Mouse (Mus musculus) retina, embryonic 14.5 days (tissue): ENCODE results near the gene Mixl1.

Experiments used
- DNase-seq: peaks from one replicate; pipeline ENCODE4 v3.0.0-alpha.2; 2015; ENCODE audit warnings: low spot score

Gene Mixl1

GRCm38 (mm10) chr1:180696626-180697352 is at the start of gene Mixl1:
Gene Mixl1, minus strand, starts transcription at chr1:180697034.
- DNase-seq = peak; percentile 43

GRCm38 (mm10) chr1:180729231-180729630 is 32.4 kb upstream of the Mixl1 start:
- no peak for DNase-seq

GRCm38 (mm10) chr1:180726183-180726582 is 29.3 kb upstream of the Mixl1 start:
- DNase-seq = no peak

DNA sequence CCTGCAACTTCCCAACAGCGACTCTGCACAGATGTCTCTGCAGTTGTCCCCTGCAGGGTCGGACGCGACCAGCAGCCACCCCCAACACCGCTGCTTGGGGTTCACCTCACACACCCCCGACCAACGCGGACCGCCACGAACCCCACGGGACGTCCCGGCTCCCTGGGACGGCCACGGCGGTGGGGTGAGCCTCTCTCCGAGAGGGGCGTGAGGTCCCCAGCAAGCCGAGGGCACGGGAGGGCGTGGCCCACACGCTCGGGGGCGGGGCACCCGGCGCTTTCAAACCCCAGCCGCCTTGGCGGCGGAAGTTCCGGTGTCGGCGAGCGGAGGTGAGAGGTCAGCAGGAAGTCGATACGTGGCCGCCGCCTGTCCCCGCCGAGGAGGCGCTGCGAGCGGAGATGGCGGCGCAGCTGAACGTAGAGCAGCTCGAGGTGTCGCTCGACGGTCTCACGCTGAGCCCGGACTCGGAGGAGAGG is 28.9 kb upstream of the Mixl1 start, which contains the start of gene Acbd3:
Gene Acbd3 (plus strand): TSS at position 340 of the 476 bp plus-strand sequence.
- DNase-seq = peak; percentile 94

- DNase-seq = no peak
These were observed 26.9 kb upstream of the Mixl1 start for GRCm38 (mm10) chr1:180723701-180724238.

- no peak for DNase-seq
These were observed 25.8 kb upstream of the Mixl1 start for GRCm38 (mm10) chr1:180722608-180723007.

DNA sequence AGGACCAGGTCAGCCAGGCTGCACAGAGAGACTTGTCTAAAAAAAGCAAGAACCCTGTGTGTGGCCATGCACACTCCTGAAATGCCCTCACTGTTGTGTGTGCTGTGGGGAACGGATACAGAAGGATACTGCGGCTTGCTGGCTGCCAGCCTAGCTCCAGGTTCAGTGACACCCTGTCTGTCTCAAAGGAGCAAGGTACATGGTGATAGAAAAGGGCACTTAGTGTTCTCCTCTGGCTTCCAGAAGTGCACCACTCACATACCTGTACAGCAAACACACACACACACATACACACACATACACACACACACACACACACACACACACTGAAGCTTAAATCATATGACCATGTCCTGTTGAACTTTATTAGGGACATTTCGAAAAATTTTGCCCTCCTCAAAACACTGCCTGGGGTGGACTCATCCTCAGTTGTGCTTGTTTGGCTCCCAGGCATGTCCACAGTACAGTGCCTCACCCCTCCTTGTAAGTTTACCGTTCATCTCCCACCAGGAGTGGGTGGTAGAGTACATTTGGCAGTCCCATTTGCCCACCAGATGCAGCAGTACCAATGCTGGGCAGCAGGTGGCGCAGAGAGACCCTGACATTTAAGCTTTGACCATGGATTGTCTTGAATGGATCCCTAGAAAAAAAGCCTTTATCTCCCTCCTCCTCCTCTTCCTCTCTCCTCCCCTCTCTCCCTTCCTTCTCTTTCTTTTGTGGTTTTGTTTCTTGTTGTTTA is 23.3 kb upstream of the Mixl1 start:
- peak; percentile 90 for DNase-seq

- no peak for DNase-seq
These were observed 22.6 kb upstream of the Mixl1 start for GRCm38 (mm10) chr1:180719483-180719882.

DNA sequence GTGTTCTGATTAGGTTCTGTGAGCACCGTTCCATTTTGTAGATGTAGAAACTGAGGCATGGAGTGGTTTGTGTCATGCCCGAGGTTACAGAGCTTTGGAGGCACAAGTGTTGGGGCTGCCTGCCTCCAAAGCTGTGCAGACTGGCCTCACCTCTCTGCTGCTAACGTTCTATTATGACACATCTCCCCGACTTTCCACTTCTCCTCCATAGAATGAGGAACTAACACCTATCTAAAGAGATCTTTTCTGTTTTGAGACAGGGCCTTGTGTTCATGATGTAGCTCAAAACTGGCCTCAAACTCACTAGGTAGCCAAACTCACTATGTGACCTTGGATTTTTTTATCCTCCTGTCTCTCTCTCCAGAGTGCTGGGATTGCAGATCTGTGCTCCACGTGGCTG is 21.9 kb upstream of the Mixl1 start:
- DNase-seq = no peak

- no peak for DNase-seq
These were observed 12.3 kb upstream of the Mixl1 start for GRCm38 (mm10) chr1:180708935-180709776.

GRCm38 (mm10) chr1:180707813-180708212 is 11.0 kb upstream of the Mixl1 start:
- DNase-seq = no peak

DNA sequence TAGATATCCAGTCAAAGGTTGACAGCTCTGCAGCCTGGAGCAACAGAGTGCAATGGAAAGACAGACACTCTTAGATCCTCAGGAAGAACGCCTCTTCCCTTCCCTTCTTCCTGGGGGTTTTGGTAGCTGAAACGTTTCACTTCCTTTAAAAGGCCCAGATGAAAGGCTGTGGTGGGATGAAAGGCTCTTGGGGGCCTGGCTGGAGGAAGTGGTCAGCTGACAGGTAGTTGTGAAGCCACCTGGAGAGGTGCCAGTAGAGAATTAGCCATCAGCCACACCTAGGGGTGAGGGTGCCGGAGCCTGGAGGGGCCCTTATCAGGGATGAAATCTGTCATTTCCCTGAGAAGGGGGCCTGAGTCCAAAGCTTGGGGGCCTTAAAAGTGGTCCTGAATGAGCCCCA is 10.5 kb upstream of the Mixl1 start:
- DNase-seq = no peak

DNA sequence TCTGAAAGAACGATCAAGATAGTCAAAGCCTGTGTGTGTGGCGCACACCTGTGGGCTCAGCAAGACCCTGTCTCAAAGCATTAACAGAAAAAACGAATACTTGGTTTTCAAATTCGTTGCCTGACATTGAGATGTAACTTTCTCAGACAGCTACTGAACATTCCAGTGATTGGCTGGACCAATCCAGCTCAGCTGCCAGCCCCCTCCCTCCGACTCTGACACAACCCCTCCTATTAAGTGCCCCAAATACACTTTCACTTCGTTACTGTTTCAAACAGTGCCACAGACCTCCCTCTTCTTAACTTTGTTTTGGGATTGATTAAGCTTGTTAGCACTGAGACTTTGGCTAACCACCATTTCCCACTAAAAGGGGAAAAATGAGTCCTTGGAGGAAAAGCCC is 6.6 kb upstream of the Mixl1 start:
- DNase-seq = no peak

DNA sequence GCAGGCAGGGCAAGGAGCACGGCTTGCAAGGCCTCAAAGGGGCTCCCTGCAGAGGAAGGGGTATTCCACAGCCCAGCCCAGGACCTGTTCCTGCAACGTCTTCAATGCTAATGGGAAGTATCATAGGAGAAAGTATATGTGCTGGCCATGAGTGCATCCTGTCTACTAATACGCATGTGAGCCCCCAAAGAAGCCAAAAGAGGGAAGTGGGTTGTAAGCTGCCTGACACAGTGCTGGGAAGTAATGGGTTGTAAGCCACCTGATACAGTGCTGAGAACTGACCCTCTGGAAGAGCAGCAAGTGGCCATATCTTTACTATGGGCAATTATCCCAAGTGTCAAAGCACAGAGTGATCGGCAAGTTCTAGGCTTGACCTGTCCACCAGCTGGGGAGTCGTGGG is 1.2 kb upstream of the Mixl1 start:
- no peak for DNase-seq

GRCm38 (mm10) chr1:180691284-180691683 is 5.5 kb downstream of the Mixl1 start:
- DNase-seq = no peak
